Mouse (Mus musculus) B cell, adult 67 days (primary cell): Measurements from ENCODE around the gene Rapgef4. TPM values are rescaled to one million over a fixed set of nuclear protein-coding genes. Genes with fewer than 3 reads are reported as not detected.

Experiments used
- total RNA-seq, 2 experiments: library from RNA; stranded (reverse); gene quantifications; 4 replicates each; pipeline ENCODE4 v1.2.4; 2023

Rapgef4 gene
- 100 to 1,000 TPM; 154 to 226 TPM for total RNA-seq

DNA sequence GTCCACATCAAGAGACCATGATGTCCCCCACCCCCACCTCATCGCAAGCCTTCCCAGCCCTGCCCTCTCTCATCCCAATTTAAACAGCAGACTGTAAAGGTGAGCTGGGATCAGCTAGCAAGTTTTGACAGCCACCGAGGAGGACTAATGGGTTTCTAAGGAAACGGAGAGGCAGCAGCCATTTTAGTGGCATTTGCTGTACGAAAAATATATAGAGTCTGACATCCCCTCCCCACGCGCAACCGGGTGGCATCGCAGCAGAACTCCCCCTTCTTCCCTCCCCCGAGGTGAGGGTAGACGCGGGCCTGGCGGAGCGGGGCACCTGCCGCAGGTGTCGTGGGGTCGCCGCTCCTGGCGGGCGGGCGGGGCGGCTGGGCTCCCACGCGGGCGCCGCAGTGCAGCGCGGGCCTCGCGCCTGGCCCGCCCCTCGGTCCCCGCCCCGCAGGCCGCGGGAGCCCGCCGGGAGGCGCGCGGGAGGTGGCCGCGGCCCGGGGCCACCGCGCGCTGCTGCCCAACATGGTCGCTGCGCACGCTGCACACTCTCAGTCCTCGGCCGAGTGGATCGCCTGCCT, at the start of gene Rapgef4:
TSS of gene Rapgef4 (plus strand) at position 470 of the 572 bp plus-strand sequence.

DNA sequence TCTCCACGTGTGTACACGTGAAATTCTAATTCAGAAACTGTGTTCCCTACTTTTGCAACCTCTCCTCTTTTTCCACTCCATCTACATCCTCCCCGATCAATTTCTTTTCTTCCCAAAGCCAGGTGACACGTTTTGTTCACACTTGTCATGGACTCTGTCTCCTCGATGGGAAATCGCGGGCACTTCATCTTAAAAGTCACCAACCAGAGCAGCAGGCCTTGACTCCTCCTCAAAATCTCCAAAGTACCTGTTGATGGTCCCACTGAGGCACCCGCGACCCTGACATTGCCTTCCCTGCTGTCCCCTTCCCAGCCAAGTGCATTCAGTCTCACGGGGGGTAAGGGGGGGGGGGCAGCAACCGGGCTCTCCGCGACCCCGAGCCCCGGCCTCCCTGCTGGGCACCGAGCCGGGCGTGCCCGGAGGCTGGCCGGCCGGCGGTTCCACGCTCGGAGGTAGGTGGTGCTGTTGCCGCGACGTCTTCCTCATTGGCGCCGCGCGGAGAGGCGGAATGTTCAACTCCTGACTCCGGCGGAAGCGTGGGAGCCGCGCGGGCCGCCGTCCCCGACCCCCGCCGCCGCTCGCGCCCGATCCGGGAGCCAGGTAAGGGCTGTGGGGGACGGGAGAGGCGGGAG, 304.3 kb downstream of the Rapgef4 start, which contains the start of gene Map3k20:
TSS of gene Map3k20 (plus strand) at position 382 of the 632 bp plus-strand sequence.

Other genes with a start within 250 kb of the Rapgef4 start
- gene Itga6, start 235.6 kb upstream of the Rapgef4 start, total RNA-seq = 10 to 100 TPM; 12.4 to 12.5 TPM
- gene Pdk1, start 108.0 kb upstream of the Rapgef4 start, total RNA-seq = 10 to 100 TPM; 23.8 to 30.3 TPM